Mouse (Mus musculus) myocyte (in vitro differentiated cells): ENCODE data around the gene Col16a1.

ENCODE experiments used
- CEBPB ChIP-seq: IDR thresholded peaks from 2 replicates; pipeline ENCODE4 v1.6.1; 2011; ENCODE audit warnings: mild to moderate bottlenecking, moderate library complexity; ENCODE audit not compliant: poor library complexity, insufficient read depth, severe bottlenecking
- POLR2A ChIP-seq: IDR thresholded peaks from one replicate; pipeline ENCODE4 v1.6.1; 2011; ENCODE audit warnings: low read depth, mild to moderate bottlenecking, control low read depth, moderate library complexity; ENCODE audit not compliant: insufficient read length

DNA sequence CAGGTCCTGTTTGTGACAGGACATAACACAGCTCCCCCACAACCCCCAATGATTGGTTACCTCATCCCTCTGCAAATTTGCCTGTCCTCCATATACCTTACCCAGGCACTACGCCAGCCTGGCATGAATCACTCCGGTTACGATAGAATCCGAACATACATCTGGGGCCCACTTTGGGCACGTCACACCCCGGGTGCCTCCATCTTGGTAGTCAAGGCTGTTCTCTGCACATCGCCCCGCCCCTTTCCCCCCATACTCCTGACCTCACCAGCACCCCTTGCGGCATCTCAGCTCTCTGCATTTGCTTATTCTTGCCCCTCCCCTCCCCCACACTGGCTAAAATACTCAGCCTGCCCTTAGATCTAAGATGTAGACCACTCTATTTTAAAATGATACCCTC lies 42.0 kb upstream of the Col16a1 start:
- TF ChIP-seq POLR2A (no peak), CEBPB (no peak)
